Mouse (Mus musculus) intestine, postnatal 0 days (tissue): ENCODE data around the gene Slc2a9. TPM values are rescaled to one million over a fixed set of nuclear protein-coding genes. Genes with fewer than 3 reads are reported as not detected.

Experiments used
- ATAC-seq: fragments of 200-750 bp; cut with Nextera tagmentation; 2 replicates; pipeline ENCODE4 v1.8.0; 2017; ENCODE audit warnings: mild to moderate bottlenecking, moderate TSS enrichment, moderate library complexity
- H3K27ac ChIP-seq: fragments of 300-500 bp; sonication (generic); 2 replicates; pipeline ENCODE4 v1.5.1; 2014; ENCODE audit warnings: mild to moderate bottlenecking, low read depth, low read length, moderate library complexity
- H3K27me3 ChIP-seq: fragments of 300-500 bp; sonication (generic); replicated peaks from 2 replicates; pipeline ENCODE4 v1.6.1; 2014; ENCODE audit warnings: low read length, mixed read lengths; ENCODE audit not compliant: control insufficient read depth, insufficient read depth
- H3K36me3 ChIP-seq: fragments of 300-500 bp; sonication (generic); 2 replicates; pipeline ENCODE4 v1.6.1; 2014; ENCODE audit warnings: mild to moderate bottlenecking, moderate library complexity; ENCODE audit not compliant: control insufficient read depth, insufficient read depth
- H3K4me1 ChIP-seq: fragments of 300-500 bp; sonication (generic); replicated peaks from 2 replicates; pipeline ENCODE4 v1.6.1; 2014; ENCODE audit warnings: antibody characterized with exemption, low read length, mixed read lengths; ENCODE audit not compliant: control insufficient read depth, insufficient read depth
- H3K4me2 ChIP-seq: fragments of 300-500 bp; sonication (generic); replicated peaks from 2 replicates; pipeline ENCODE4 v1.6.1; 2014; ENCODE audit warnings: low read depth, mild to moderate bottlenecking, moderate library complexity
- H3K4me3 ChIP-seq: fragments of 300-500 bp; sonication (generic); 2 replicates; pipeline ENCODE4 v1.5.1; 2014; ENCODE audit warnings: low read depth, low read length
- H3K9ac ChIP-seq: fragments of 300-500 bp; sonication (generic); 2 replicates; pipeline ENCODE4 v1.6.1; 2014; ENCODE audit warnings: mild to moderate bottlenecking, low read depth, low read length
- H3K9me3 ChIP-seq: fragments of 300-500 bp; sonication (generic); 2 replicates; pipeline ENCODE4 v1.6.1; 2016; ENCODE audit warnings: mixed run types; ENCODE audit not compliant: control insufficient read depth
- CTCF ChIP-seq: sonication (generic); IDR thresholded peaks from 2 replicates; pipeline ENCODE4 v1.5.1; 2016; ENCODE audit warnings: low read depth, mild to moderate bottlenecking, control low read depth, antibody characterized with exemption, moderate library complexity
- WGBS: fragments of 180-500 bp; shearing (Covaris S2); extraction: QIAGEN DNeasy Blood & Tissue Kit; methylation state at CpG from one replicate; pipeline ENCODE4 v1.1.7; 2014; 5-methylcytosine and 5-hydroxymethylcytosine counted together
- polyA plus RNA-seq: library from polyadenylated mRNA; unstranded; fragments of >200 nt; fragmentation: Nextera tagmentation; extraction: Ambion mirVana; gene quantifications from 2 replicates; pipeline ENCODE4 v1.2.1, GENCODE M21; 2015

The Slc2a9 gene
- polyA plus RNA-seq, 1 experiment from 2014 or later = 2.4 TPM

DNA sequence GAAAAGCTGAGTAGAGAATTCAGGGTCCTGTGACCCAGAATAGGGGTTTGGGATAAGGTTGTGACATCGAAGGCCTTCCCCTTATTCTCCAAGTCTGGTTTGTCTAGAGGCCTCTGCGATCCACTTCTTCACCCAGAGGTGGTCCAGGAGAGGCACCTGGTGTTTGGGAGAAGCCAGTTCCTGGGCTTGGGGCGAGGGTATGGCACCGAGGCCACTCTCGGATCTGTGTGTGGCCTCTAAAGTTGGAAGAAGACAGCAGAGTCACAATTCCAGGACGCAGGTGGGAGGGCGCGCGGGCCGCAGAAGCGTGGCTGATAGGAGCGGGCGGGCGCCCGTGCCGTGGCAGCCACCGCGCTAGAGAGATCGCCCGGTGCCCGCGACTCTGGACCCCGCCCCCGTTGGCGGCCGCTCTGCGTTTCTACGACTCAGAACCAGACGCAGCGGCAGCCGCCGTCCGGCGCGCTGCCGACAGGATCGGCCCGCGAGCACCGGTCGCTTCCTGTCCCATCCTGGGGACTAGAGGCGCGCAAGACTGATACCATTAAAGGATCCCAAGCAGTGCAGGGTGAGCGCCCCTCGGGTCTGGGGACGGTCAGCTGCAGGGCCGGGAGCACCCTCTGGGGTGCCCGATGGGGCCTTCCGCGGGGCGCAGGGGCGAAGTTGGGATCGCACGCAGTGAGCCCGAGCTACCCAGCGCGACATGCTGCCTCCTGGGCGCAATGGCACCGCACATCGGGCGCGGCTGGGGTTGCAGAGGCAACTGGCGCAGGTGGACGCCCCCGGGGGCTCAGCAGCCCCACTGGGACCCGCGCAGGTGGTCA lies 183.8 kb downstream of the Slc2a9 start, which contains the start of gene Drd5:
TSS of gene Drd5 (plus strand) at position 402 of the 821 bp plus-strand sequence.
- ATAC-seq = no peak
- no peaks in the 10 kb centered on the region for H3K9me3 ChIP-seq
- no peaks in the 10 kb centered on the region for H3K4me1 ChIP-seq
- WGBS = 2% methylated on average over 61 of the region's 67 CpGs
- H3K36me3 ChIP-seq = no peaks in the 10 kb centered on the region
- H3K27ac ChIP-seq = no peak within 1 kb of the TSS
- peak within 1 kb of the TSS; percentile 27; the same call in 1 of the 2 replicates for H3K4me2 ChIP-seq
- peaks cover 32% of the 10 kb centered on the region for H3K27me3 ChIP-seq
- H3K4me3 ChIP-seq = peak within 1 kb of the TSS; percentile 7; the same call in 1 of the 2 replicates
- no peak within 1 kb of the TSS for H3K9ac ChIP-seq
- no peak for TF ChIP-seq CTCF

DNA sequence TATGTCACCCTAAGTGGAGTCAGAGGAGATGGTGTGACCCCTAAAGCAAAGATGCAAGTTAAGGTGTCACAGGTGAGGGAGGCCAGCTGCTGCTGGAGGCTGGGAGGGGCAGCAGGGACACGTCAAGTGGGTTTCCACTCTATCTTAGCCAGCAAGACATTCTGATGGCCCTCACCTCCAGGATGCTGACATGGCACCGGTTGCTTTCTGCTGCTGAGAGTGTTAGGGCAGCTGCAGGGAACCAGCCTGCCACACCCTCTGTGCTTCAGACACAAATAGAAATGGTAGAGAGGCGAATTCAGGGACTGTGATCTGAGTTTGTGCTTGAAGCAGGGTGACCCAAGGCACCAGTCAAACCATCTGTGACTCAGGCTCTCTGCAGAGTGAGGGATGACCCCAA lies 193.1 kb downstream of the Slc2a9 start:
- Histone ChIP-seq H3K4me3 (no peak overlapping the region), H3K36me3 (no peaks in the 10 kb centered on the region), H3K27ac (no peak overlapping the region), H3K27me3 (peaks cover 6% of the 10 kb centered on the region; the same call in 1 of the 2 replicates), H3K9ac (no peak overlapping the region), H3K4me1 (no peaks in the 10 kb centered on the region), H3K9me3 (no peaks in the 10 kb centered on the region), H3K4me2 (no peak overlapping the region)
- ATAC-seq = no peak
- no peak for TF ChIP-seq CTCF
- 57% methylated on average over 3 of the region's 3 CpGs for WGBS

DNA sequence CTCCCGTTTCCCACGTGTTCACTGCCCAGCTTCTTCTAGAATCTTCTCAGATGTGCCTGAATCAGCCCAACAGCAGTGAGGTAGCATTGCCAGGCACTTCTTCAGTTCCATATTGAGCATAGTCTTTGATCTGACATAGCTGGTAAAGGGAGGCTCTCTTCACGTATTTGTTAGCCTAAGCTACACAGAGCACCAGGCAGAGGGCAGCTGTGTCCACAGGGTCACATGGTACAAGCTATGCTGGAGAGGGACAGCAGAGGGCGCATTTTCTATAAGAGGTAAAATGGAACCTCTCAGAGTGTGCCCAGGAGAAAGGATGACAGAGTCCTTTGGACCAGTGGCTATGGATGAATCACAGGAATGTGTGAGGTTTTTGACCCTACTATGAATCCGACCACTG lies 194.1 kb downstream of the Slc2a9 start:
- Histone ChIP-seq H3K9me3 (no peaks in the 10 kb centered on the region), H3K27ac (no peak overlapping the region), H3K4me2 (no peak overlapping the region), H3K36me3 (no peaks in the 10 kb centered on the region), H3K4me3 (no peak overlapping the region), H3K4me1 (no peaks in the 10 kb centered on the region), H3K9ac (no peak overlapping the region), H3K27me3 (peaks cover 6% of the 10 kb centered on the region; the same call in 1 of the 2 replicates)
- ATAC-seq = peak; percentile 34; the same call in 1 of the 2 replicates
- TF ChIP-seq CTCF = peak; percentile 75
- 47% methylated on average over 5 of the region's 5 CpGs for WGBS

DNA sequence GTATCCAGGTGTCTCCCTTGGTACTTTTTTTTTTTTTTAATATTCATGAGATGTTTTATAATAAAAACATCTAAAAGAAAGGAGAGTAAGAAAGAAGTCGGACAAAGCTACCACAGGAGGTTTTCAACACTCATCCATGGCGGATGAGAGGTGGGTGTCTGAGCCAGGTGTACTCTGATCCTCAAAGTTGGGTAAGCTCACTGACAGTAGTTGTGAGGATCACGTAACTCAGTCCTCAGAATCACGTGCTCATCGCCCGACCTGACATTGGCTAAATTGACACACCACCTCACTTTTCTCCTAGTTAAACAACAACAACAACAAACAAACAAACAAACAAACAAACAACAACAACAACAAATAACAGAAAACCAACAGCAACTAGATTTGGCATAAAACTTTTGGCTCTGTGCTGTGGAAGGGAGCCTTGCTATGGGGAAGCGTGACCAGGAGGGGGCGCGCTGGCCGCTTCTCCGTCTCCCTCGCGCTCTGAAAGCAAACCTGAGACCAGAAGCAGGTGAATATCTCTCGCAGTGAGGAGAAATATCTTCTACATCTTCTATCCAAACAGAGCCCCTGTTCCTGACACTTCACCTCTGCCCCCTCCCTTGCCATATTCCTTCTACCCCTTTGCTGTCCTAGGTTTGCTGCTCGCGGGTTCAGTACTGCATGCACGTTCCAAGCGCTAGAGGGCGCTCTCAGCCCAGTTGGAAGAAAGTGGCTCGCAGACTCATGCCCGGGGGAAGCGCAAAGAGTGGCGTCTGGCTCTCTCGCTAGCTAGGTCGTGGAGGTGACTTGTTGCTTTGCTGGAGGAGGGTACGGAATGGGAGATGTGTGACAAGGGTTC lies 195.5 kb downstream of the Slc2a9 start:
- Histone ChIP-seq H3K36me3 (no peaks in the 10 kb centered on the region), H3K27ac (no peak overlapping the region), H3K4me2 (peak overlapping the region; percentile 71), H3K4me3 (peak overlapping the region; percentile 28), H3K27me3 (peaks cover 6% of the 10 kb centered on the region; the same call in 1 of the 2 replicates), H3K9ac (no peak overlapping the region), H3K9me3 (no peaks in the 10 kb centered on the region), H3K4me1 (no peaks in the 10 kb centered on the region)
- 10% methylated on average over 26 of the region's 26 CpGs for WGBS
- ATAC-seq = peak; percentile 77
- peak; percentile 98 for TF ChIP-seq CTCF

DNA sequence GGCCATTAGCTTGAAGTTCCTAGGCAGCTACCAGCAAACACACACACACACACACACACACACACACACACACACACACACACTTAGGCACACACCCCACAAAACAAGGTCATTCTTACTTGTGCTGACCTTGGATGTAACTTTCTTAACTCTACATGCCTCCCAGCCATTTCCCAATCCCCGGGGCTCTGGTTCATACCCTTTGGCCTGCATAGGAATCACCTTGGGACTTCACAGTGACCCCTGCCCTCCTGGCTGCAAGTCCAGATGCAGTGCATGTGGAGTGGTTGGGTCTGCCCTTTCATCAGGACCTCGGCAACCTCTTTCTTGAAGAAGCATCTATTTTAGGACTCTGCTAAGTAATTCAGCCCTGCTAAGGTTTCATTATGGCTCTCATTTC lies 197.7 kb downstream of the Slc2a9 start:
- 68% methylated on average over 2 of the region's 2 CpGs for WGBS
- ATAC-seq = no peak
- H3K27ac ChIP-seq = no peak overlapping the region
- TF ChIP-seq CTCF = no peak
- H3K4me2 ChIP-seq = no peak overlapping the region
- H3K36me3 ChIP-seq = no peaks in the 10 kb centered on the region
- peaks cover 6% of the 10 kb centered on the region; the same call in 1 of the 2 replicates for H3K27me3 ChIP-seq
- H3K9ac ChIP-seq = no peak overlapping the region
- H3K4me1 ChIP-seq = no peaks in the 10 kb centered on the region
- no peak overlapping the region for H3K4me3 ChIP-seq
- no peaks in the 10 kb centered on the region for H3K9me3 ChIP-seq

DNA sequence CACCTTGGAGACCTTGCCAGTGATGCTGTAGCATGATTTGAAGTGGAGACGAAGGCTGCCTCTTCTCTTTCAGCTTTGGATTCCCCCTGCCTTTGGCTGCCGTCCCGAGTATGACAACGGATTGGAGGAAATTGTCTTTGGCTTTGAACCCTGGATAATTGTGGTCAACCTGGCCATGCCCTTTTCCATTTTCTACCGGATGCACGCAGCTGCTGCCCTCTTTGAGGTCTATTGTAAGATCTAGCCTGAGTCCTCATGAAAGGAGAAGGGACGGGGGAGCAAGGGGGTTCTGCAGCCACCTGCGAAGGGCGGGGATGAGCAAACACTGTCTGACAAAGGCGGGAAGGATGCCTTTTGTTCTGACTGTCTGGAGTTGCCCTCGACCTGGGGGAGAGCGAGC lies 200.3 kb downstream of the Slc2a9 start:
- H3K27me3 ChIP-seq = no peaks in the 10 kb centered on the region
- H3K9me3 ChIP-seq = no peaks in the 10 kb centered on the region
- WGBS = 35% methylated on average over 12 of the region's 12 CpGs
- H3K4me3 ChIP-seq = no peak overlapping the region
- no peak overlapping the region for H3K9ac ChIP-seq
- ATAC-seq = no peak
- TF ChIP-seq CTCF = no peak
- no peak overlapping the region for H3K4me2 ChIP-seq
- no peak overlapping the region for H3K27ac ChIP-seq
- no peaks in the 10 kb centered on the region for H3K36me3 ChIP-seq
- no peaks in the 10 kb centered on the region for H3K4me1 ChIP-seq
